Comparison of ENCODE assay signal across 21 mouse cellular contexts in the genomic region with DNA sequence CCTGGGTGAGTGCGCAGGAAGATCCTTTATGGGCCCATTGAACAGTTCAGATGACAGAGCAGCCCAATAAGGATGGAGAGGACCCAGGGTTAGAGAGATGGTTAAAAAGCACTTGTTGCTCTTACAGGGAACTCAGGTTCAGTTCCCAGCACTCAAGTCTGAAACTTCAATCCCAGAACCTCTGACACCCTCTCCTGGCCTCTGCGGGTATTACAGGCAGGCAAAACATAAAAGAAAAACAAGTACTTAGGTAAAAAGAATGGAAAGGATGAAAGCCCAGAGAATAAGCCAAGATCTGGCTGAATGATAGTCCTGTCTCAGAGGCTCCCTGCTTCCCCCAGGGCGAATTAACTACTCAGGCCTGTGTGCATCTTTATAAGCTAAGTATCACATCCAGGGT. TPM values are rescaled to one million over a fixed set of nuclear protein-coding genes. Genes with fewer than 3 reads are reported as not detected.
DNase-seq lines count a peak whose midpoint lies in the region; ATAC-seq and TF ChIP-seq lines count a peak whose summit lies in the region.
"Had no signal": no experiment of that assay in that cellular context is flagged by ENCODE, and none has a peak within 500 bp of the region (broad histone marks: within the 10 kb centered on the region; RNA-seq: fewer than 3 reads in every experiment).

No protein-coding gene starts in this region.

- H3K36me3 ChIP-seq in liver, embryonic 14.5 days (replicated peaks; ENCODE audit: control insufficient read depth, insufficient read depth, low read depth), result no peaks in the 10 kb centered on the region
- peaks cover 0 to 42% of the 10 kb centered on the region in 2 experiments for H3K36me3 ChIP-seq in CH12.LX (replicated peaks in 1 of 2; ENCODE audit: control insufficient read depth in 1 of 2, insufficient read depth in 1 of 2, low read length in 1 of 2)
- H3K36me3 ChIP-seq: hindbrain, embryonic 12.5 days; midbrain, embryonic 10.5 days had no signal

- DNase-seq in liver, embryonic 14.5 days (ENCODE audit: low read depth in 3 of 3, low spot score in 3 of 3), result no peak
- no peak for DNase-seq in liver
- DNase-seq in A20 (ENCODE audit: low read depth, low spot score), result peak; percentile 59
- no peak for DNase-seq in CH12.LX (ENCODE audit: extremely low read depth)
- DNase-seq in brain, embryonic 14.5 days (ENCODE audit: low read depth), result no peak
- no peak for DNase-seq in left cerebral cortex, postnatal 25 days (ENCODE audit: low spot score in 2 of 2)
- DNase-seq in ovary, postnatal 10 days (ENCODE audit: low spot score), result no peak
- DNase-seq in layer of hippocampus, adult 8-10 months (ENCODE audit: low spot score in 2 of 2), result no peak
- DNase-seq: adrenal gland, postnatal 10 days; cerebellum, postnatal 10 days; heart, adult 2 months; kidney, adult 18-20 months; right cerebral cortex, adult 18-20 months; spleen, adult 18-20 months had no signal

- dilution Hi-C loops in CH12.LX (cut with MboI; ENCODE audit: extremely low pct_ligation_motif_present, extremely low pct_unique_long_range_greater_than_20kb, low sequenced_read_pairs), result no loop called here

- in situ Hi-C loops in CH12.LX (cut with MboI; ENCODE audit: low pct_ligation_motif_present, low pct_unique_long_range_greater_than_20kb, low sequenced_read_pairs), result loop anchor here (5.0 kb wide), 1 partner anchor 37 kb away; a partner anchor contains a TSS

- no peaks in the 10 kb centered on the region for H3K9me3 ChIP-seq in liver, embryonic 14.5 days (ENCODE audit: control insufficient read depth, low read length)
- H3K9me3 ChIP-seq in CH12.LX (replicated peaks; ENCODE audit: low read length), result peaks cover 2% of the 10 kb centered on the region
- H3K9me3 ChIP-seq: hindbrain, embryonic 12.5 days; midbrain, embryonic 10.5 days had no signal

- H3K27ac ChIP-seq in liver, embryonic 14.5 days, result no peak overlapping the region
- no peak overlapping the region for H3K27ac ChIP-seq in CH12.LX (ENCODE audit: insufficient read depth, low read depth)
- H3K27ac ChIP-seq: heart, adult 2 months; hindbrain, embryonic 12.5 days; left cerebral cortex, adult 2 months; limb, embryonic 12.5 days; midbrain, embryonic 10.5 days had no signal

- H3K79me2 ChIP-seq in CH12.LX (replicated peaks; ENCODE audit: control insufficient read depth, extremely low read depth, insufficient read depth, poor library complexity, severe bottlenecking), result peaks cover 38% of the 10 kb centered on the region

- peak; percentile 30 for TF ChIP-seq RAD21 in CH12.LX (IDR thresholded peaks at IDR 0.05; ENCODE audit: low read depth, low read length)

- 84% methylated on average over 3 of the region's 3 CpGs for WGBS in liver, embryonic 14.5 days (ENCODE audit: insufficient replicate concordance)

- no peak overlapping the region for H3K4me3 ChIP-seq in liver, embryonic 14.5 days (ENCODE audit: insufficient read depth in 1 of 2, low read depth in 2 of 2, low read length in 2 of 2)
- H3K4me3 ChIP-seq in CH12.LX (replicated peaks in 1 of 3; ENCODE audit: low read depth in 2 of 3, low read length in 2 of 3, poor library complexity in 1 of 3), result no peak overlapping the region
- H3K4me3 ChIP-seq: heart, adult 2 months; hindbrain, embryonic 12.5 days; left cerebral cortex, adult 2 months; limb, embryonic 12.5 days; midbrain, embryonic 10.5 days had no signal

- TF ChIP-seq CTCF in liver, embryonic 14.5 days (IDR thresholded peaks at IDR 0.05; ENCODE audit: low read depth), result peak; percentile 36; the same call in 1 of the 2 replicates
- TF ChIP-seq CTCF in CH12.LX (conservative IDR thresholded peaks at IDR 0.05 in 1 of 2, IDR thresholded peaks at IDR 0.05 in 1 of 2; ENCODE audit: low read depth in 2 of 2, low read length in 2 of 2), result peak in 1 of 2 experiments; percentile 45; a peak in 2 of 4 replicates
- peak; percentile 30; the same call in 1 of the 2 replicates for TF ChIP-seq CTCF in brain, embryonic 14.5 days (IDR thresholded peaks at IDR 0.05; ENCODE audit: borderline replicate concordance, extremely low read depth, insufficient read depth, insufficient read length)

- intact Hi-C loops in left cerebral cortex, postnatal 25 days (cut with DNase I), result no loop called here

- peaks cover 6 to 18% of the 10 kb centered on the region in 2 experiments; a peak in 3 of 4 replicates for H3K4me1 ChIP-seq in liver, embryonic 14.5 days (replicated peaks; ENCODE audit: control insufficient read depth in 2 of 2, insufficient read depth in 2 of 2, low read length in 1 of 2)
- peaks cover 6 to 28% of the 10 kb centered on the region in 2 experiments for H3K4me1 ChIP-seq in CH12.LX (ENCODE audit: control insufficient read depth in 1 of 2, insufficient read depth in 2 of 2)

- TF ChIP-seq POLR2A in CH12.LX (IDR thresholded peaks at IDR 0.05; ENCODE audit: low read depth, low read length), result no peak
- TF ChIP-seq POLR2A in brain, embryonic 14.5 days (IDR thresholded peaks at IDR 0.05; ENCODE audit: borderline replicate concordance, extremely low read depth, insufficient read depth, insufficient read length, poor library complexity, severe bottlenecking), result no peak

- TF ChIP-seq EP300 in liver, embryonic 14.5 days (IDR thresholded peaks at IDR 0.05; ENCODE audit: low read depth), result no peak
- no peak for TF ChIP-seq EP300 in CH12.LX (IDR thresholded peaks at IDR 0.05; ENCODE audit: low read length)

- no peak overlapping the region for H3K4me2 ChIP-seq in liver, embryonic 14.5 days (ENCODE audit: low read depth)
- H3K4me2 ChIP-seq in CH12.LX (ENCODE audit: insufficient read depth, low read depth, poor library complexity, severe bottlenecking), result no peak overlapping the region
- H3K4me2 ChIP-seq: hindbrain, embryonic 12.5 days; limb, embryonic 12.5 days had no signal

- ATAC-seq in liver, embryonic 14.5 days (ENCODE audit: insufficient read depth), result no peak
- ATAC-seq: forebrain, embryonic 14.5 days had no signal

- no peaks in the 10 kb centered on the region for H3K27me3 ChIP-seq in liver, embryonic 14.5 days (ENCODE audit: control insufficient read depth, insufficient read depth, low read length)
- no peaks in the 10 kb centered on the region for H3K27me3 ChIP-seq in CH12.LX (replicated peaks)
- H3K27me3 ChIP-seq: hindbrain, embryonic 12.5 days; limb, embryonic 12.5 days had no signal

- H3K9ac ChIP-seq in liver, embryonic 14.5 days (replicated peaks), result no peak overlapping the region
- no peak overlapping the region for H3K9ac ChIP-seq in CH12.LX (ENCODE audit: insufficient read depth, low read depth)
- H3K9ac ChIP-seq: hindbrain, embryonic 12.5 days; limb, embryonic 12.5 days had no signal

TF ChIP-seq in CH12.LX, 34 proteins besides CTCF, POLR2A, EP300 and RAD21:
- no peak for TF ChIP-seq POLR2AphosphoS2 (IDR thresholded peaks at IDR 0.05; ENCODE audit: low read depth, low read length)
- TF ChIP-seq SMC3 (IDR thresholded peaks at IDR 0.05; ENCODE audit: low read depth, low read length), result peak; percentile 8

RNA-seq across cellular contexts. Expression of a gene that starts 5.3 kb away (rescaled TPM):
- polyA plus RNA-seq in liver, embryonic 14.5 days (2012; rRNA removed), result 4.4 and 5.0 TPM in 2 replicates
- polyA plus RNA-seq in liver, embryonic 14.5 days (2014; fragmentation: Nextera tagmentation; extraction: Ambion mirVana), result 0.56 and 0.61 TPM in 2 replicates
- 28.7 and 30.8 TPM in 2 replicates for total RNA-seq in CH12.LX (2012; rRNA removed)
- total RNA-seq in CH12.LX (2014; rRNA removed), result 20.3 and 23.3 TPM in 2 replicates
- polyA plus RNA-seq in CH12.LX (2012; ENCODE audit: insufficient read length, low read depth), result 35.4 and 44.0 TPM in 2 replicates
- 68.5 and 92.5 TPM in 2 replicates for polyA plus RNA-seq in brain, embryonic 14.5 days (2012; rRNA removed)
- total RNA-seq in left cerebral cortex, postnatal 25 days (2021), result 100 to 1,000 TPM; 111 to 118 TPM
- 100 to 1,000 TPM in 3 of 4 experiments, 10 to 100 TPM in 1; 97.5 to 127 (median 109) TPM for total RNA-seq in layer of hippocampus, adult 8-10 months (2022)

RNA-seq across cellular contexts. Expression of a gene that starts 27.2 kb away (rescaled TPM):
- 4.5 and 5.7 TPM in 2 replicates for polyA plus RNA-seq in liver, embryonic 14.5 days (2012; rRNA removed)
- 3.5 and 4.5 TPM in 2 replicates for polyA plus RNA-seq in liver, embryonic 14.5 days (2014; fragmentation: Nextera tagmentation; extraction: Ambion mirVana)
- total RNA-seq in CH12.LX (2012; rRNA removed), result 16.7 and 17.3 TPM in 2 replicates
- 19.3 and 19.6 TPM in 2 replicates for total RNA-seq in CH12.LX (2014; rRNA removed)
- polyA plus RNA-seq in CH12.LX (2012; ENCODE audit: insufficient read length, low read depth), result 21.5 and 21.7 TPM in 2 replicates
- polyA plus RNA-seq in brain, embryonic 14.5 days (2012; rRNA removed), result 19.7 and 21.2 TPM in 2 replicates
- 10 to 100 TPM; 18.7 to 20.2 TPM for total RNA-seq in left cerebral cortex, postnatal 25 days (2021)
- 10 to 100 TPM; 18.6 to 22.2 (median 20.6) TPM for total RNA-seq in layer of hippocampus, adult 8-10 months (2022)

RNA-seq across cellular contexts. Expression of a gene that starts 36.0 kb away (rescaled TPM):
- 197 and 261 TPM in 2 replicates for polyA plus RNA-seq in liver, embryonic 14.5 days (2012; rRNA removed)
- 318 and 330 TPM in 2 replicates for polyA plus RNA-seq in liver, embryonic 14.5 days (2014; fragmentation: Nextera tagmentation; extraction: Ambion mirVana)
- total RNA-seq in CH12.LX (2012; rRNA removed), result 863 and 969 TPM in 2 replicates
- total RNA-seq in CH12.LX (2014; rRNA removed), result 1,070 and 1,251 TPM in 2 replicates
- 560 and 594 TPM in 2 replicates for polyA plus RNA-seq in CH12.LX (2012; ENCODE audit: insufficient read length, low read depth)
- polyA plus RNA-seq in brain, embryonic 14.5 days (2012; rRNA removed), result 356 and 525 TPM in 2 replicates
- 100 to 1,000 TPM; 119 to 124 TPM for total RNA-seq in left cerebral cortex, postnatal 25 days (2021)
- 100 to 1,000 TPM; 121 to 145 (median 133) TPM for total RNA-seq in layer of hippocampus, adult 8-10 months (2022)

RNA-seq across cellular contexts. Expression of a gene that starts 36.6 kb away (rescaled TPM):
- polyA plus RNA-seq in liver, embryonic 14.5 days (2012; rRNA removed), result 0.08 TPM in 1 of 2 replicates, not detected in the other
- polyA plus RNA-seq in liver, embryonic 14.5 days (2014; fragmentation: Nextera tagmentation; extraction: Ambion mirVana), result not detected in 2 replicates
- total RNA-seq in CH12.LX (2012; rRNA removed) (0.47 and 0.50 TPM in 2 replicates), CH12.LX (2014; rRNA removed) (not detected in 2 replicates)
- polyA plus RNA-seq in CH12.LX (2012; ENCODE audit: insufficient read length, low read depth), result 0.41 TPM in 1 of 2 replicates, not detected in the other
- 0.46 and 0.69 TPM in 2 replicates for polyA plus RNA-seq in brain, embryonic 14.5 days (2012; rRNA removed)
- total RNA-seq in left cerebral cortex, postnatal 25 days (2021), result under 1 TPM; 0.62 to 0.78 TPM
- total RNA-seq in layer of hippocampus, adult 8-10 months (2022), result 1 to 10 TPM in 1 of 4 experiments, under 1 TPM in 2, not detected in 1; 0.93 to 1.4 (median 0.98) TPM
- total RNA-seq: heart, adult 2 months had no signal
- polyA plus RNA-seq: limb, embryonic 12.5 days; stomach, embryonic 16.5 days had no signal

RNA-seq across cellular contexts. Expression of a gene that starts 38.9 kb away (rescaled TPM):
- polyA plus RNA-seq in liver, embryonic 14.5 days (2012; rRNA removed), result 4.4 and 4.9 TPM in 2 replicates
- polyA plus RNA-seq in liver, embryonic 14.5 days (2014; fragmentation: Nextera tagmentation; extraction: Ambion mirVana), result 1.5 and 1.8 TPM in 2 replicates
- total RNA-seq in CH12.LX (2012; rRNA removed), result 5.6 and 7.9 TPM in 2 replicates
- 0.81 and 0.99 TPM in 2 replicates for total RNA-seq in CH12.LX (2014; rRNA removed)
- 16.3 and 19.5 TPM in 2 replicates for polyA plus RNA-seq in CH12.LX (2012; ENCODE audit: insufficient read length, low read depth)
- 175 and 188 TPM in 2 replicates for polyA plus RNA-seq in brain, embryonic 14.5 days (2012; rRNA removed)
- 10 to 100 TPM; 30.1 to 30.3 TPM for total RNA-seq in left cerebral cortex, postnatal 25 days (2021)
- total RNA-seq in layer of hippocampus, adult 8-10 months (2022), result 10 to 100 TPM; 23.9 to 35.3 (median 29.0) TPM
- total RNA-seq: neutrophil, adult 5-6 weeks had no signal

Comparison
In these comparisons a context has a peak if more than half of its experiments do, and no peak if none do; other contexts are left out.
1. RNA of a gene that starts 36.0 kb away (total RNA-seq): 863 to 1,251 TPM in CH12.LX; 121 to 145 TPM in layer of hippocampus, adult 8-10 months and 119 to 124 TPM in left cerebral cortex, postnatal 25 days; every median in the first group is over 4 times any median in the second.